Mouse (Mus musculus) retina, embryonic 14.5 days (tissue): ENCODE data around the gene Aldh1a3.

Experiments
- DNase-seq: peaks from one replicate; pipeline ENCODE4 v3.0.0-alpha.2; 2015; ENCODE audit warnings: low spot score

Gene Aldh1a3

GRCm38 (mm10) chr7:66416829-66417228 is 10.5 kb downstream of the Aldh1a3 start:
- no peak for DNase-seq

GRCm38 (mm10) chr7:66413093-66413492 is 14.2 kb downstream of the Aldh1a3 start:
- no peak for DNase-seq

- DNase-seq, result peak; percentile 75
Measured at GRCm38 (mm10) chr7:66409433-66409832, 17.9 kb downstream of the Aldh1a3 start.

- no peak for DNase-seq
Measured at GRCm38 (mm10) chr7:66406971-66407370, 20.3 kb downstream of the Aldh1a3 start.

- no peak for DNase-seq
Measured at GRCm38 (mm10) chr7:66405951-66406721, 21.2 kb downstream of the Aldh1a3 start.

GRCm38 (mm10) chr7:66405541-66405940 is 21.8 kb downstream of the Aldh1a3 start:
- no peak for DNase-seq

- DNase-seq, result no peak
Measured at GRCm38 (mm10) chr7:66404802-66405201, 22.5 kb downstream of the Aldh1a3 start.

- no peak for DNase-seq
Measured at GRCm38 (mm10) chr7:66404141-66404540, 23.2 kb downstream of the Aldh1a3 start.

GRCm38 (mm10) chr7:66402876-66403275 is 24.4 kb downstream of the Aldh1a3 start:
- DNase-seq, result no peak

GRCm38 (mm10) chr7:66401605-66402004 is 25.7 kb downstream of the Aldh1a3 start:
- DNase-seq, result no peak

- DNase-seq, result no peak
Measured at GRCm38 (mm10) chr7:66397288-66397687, 30.0 kb downstream of the Aldh1a3 start.

GRCm38 (mm10) chr7:66388621-66389532 is 38.4 kb downstream of the Aldh1a3 start:
- DNase-seq, result peak; percentile 92

- DNase-seq, result peak; percentile 67
Measured at GRCm38 (mm10) chr7:66387813-66388521, 39.4 kb downstream of the Aldh1a3 start, which contains the start of gene Lrrk1. TSS of gene Lrrk1 (minus strand) at chr7:66388350.

- DNase-seq, result peak; percentile 41
Measured at GRCm38 (mm10) chr7:66387419-66387812, 39.9 kb downstream of the Aldh1a3 start.

- DNase-seq, result no peak
Measured at GRCm38 (mm10) chr7:66386411-66386810, 40.9 kb downstream of the Aldh1a3 start.

- no peak for DNase-seq
Measured at GRCm38 (mm10) chr7:66385826-66386225, 41.5 kb downstream of the Aldh1a3 start.

- no peak for DNase-seq
Measured at GRCm38 (mm10) chr7:66384891-66385290, 42.4 kb downstream of the Aldh1a3 start.

- no peak for DNase-seq
Measured at GRCm38 (mm10) chr7:66384213-66384612, 43.1 kb downstream of the Aldh1a3 start.

- no peak for DNase-seq
Measured at GRCm38 (mm10) chr7:66376560-66376959, 50.8 kb downstream of the Aldh1a3 start.

GRCm38 (mm10) chr7:66375736-66376135 is 51.6 kb downstream of the Aldh1a3 start:
- no peak for DNase-seq

- no peak for DNase-seq
Measured at GRCm38 (mm10) chr7:66373391-66373790, 53.9 kb downstream of the Aldh1a3 start.

GRCm38 (mm10) chr7:66370970-66371369 is 56.3 kb downstream of the Aldh1a3 start:
- no peak for DNase-seq
